Mouse (Mus musculus) limb, embryonic 15.5 days (tissue): ENCODE measurements around the gene Rbms3. TPM values are rescaled to one million over a fixed set of nuclear protein-coding genes. Genes with fewer than 3 reads are reported as not detected.

Source experiments
- ATAC-seq: fragments of 200-750 bp; cut with Nextera tagmentation; 2 replicates; pipeline ENCODE4 v1.8.0; 2017; ENCODE audit warnings: low read depth, moderate TSS enrichment; ENCODE audit not compliant: insufficient number of reproducible peaks, low FRiP score, low TSS enrichment
- H3K27ac ChIP-seq: fragments of 300-500 bp; sonication (generic); 2 replicates; pipeline ENCODE4 v1.5.1; 2015; ENCODE audit warnings: moderate library complexity, mild to moderate bottlenecking, inconsistent platforms
- H3K27me3 ChIP-seq: fragments of 300-500 bp; sonication (generic); 2 replicates; pipeline ENCODE4 v1.6.1; 2015; ENCODE audit warnings: inconsistent platforms
- H3K36me3 ChIP-seq: fragments of 300-500 bp; sonication (generic); 2 replicates; pipeline ENCODE4 v1.6.1; 2015; ENCODE audit warnings: inconsistent platforms
- H3K4me1 ChIP-seq: fragments of 300-500 bp; sonication (generic); 2 replicates; pipeline ENCODE4 v1.6.1; 2015; ENCODE audit warnings: inconsistent platforms
- H3K4me2 ChIP-seq: fragments of 300-500 bp; sonication (generic); 2 replicates; pipeline ENCODE4 v1.6.1; 2015; ENCODE audit warnings: mild to moderate bottlenecking, inconsistent platforms
- H3K4me3 ChIP-seq: fragments of 300-500 bp; sonication (generic); 2 replicates; pipeline ENCODE4 v1.5.1; 2015; ENCODE audit warnings: mild to moderate bottlenecking, inconsistent platforms
- H3K9ac ChIP-seq: fragments of 300-500 bp; sonication (generic); 2 replicates; pipeline ENCODE4 v1.6.1; 2015; ENCODE audit warnings: inconsistent platforms
- H3K9me3 ChIP-seq: fragments of 300-500 bp; sonication (generic); 2 replicates; pipeline ENCODE4 v1.6.1; 2016; ENCODE audit warnings: inconsistent platforms
- WGBS: fragments of 180-500 bp; shearing (Covaris S2); methylation state at CpG from one replicate; pipeline ENCODE4 v1.1.7; 2015; 5-methylcytosine and 5-hydroxymethylcytosine counted together
- polyA plus RNA-seq: library from polyadenylated mRNA; unstranded; fragments of >200 nt; fragmentation: Nextera tagmentation; extraction: Ambion mirVana; gene quantifications from 2 replicates; pipeline ENCODE4 v1.2.1, GENCODE M21; 2015

The Rbms3 gene
- polyA plus RNA-seq, 1 experiment from 2014 or later = 99.4 TPM

- Histone ChIP-seq H3K4me1 (peaks cover 4% of the 10 kb centered on the region; the same call in 1 of the 2 replicates), H3K36me3 (no peaks in the 10 kb centered on the region), H3K4me3 (no peak overlapping the region), H3K9me3 (no peaks in the 10 kb centered on the region), H3K27me3 (no peaks in the 10 kb centered on the region), H3K27ac (no peak overlapping the region), H3K9ac (no peak overlapping the region), H3K4me2 (no peak overlapping the region)
- WGBS = 82% methylated on average over 6 of the region's 6 CpGs
- ATAC-seq = no peak
Observed at GRCm38 (mm10) chr9:116857861-116858595, 771.7 kb downstream of the Rbms3 start.

GRCm38 (mm10) chr9:116857151-116857550 lies 772.6 kb downstream of the Rbms3 start:
- ATAC-seq = no peak
- no peak overlapping the region for H3K4me2 ChIP-seq
- no peaks in the 10 kb centered on the region for H3K9me3 ChIP-seq
- no peaks in the 10 kb centered on the region for H3K27me3 ChIP-seq
- 58% methylated on average over 3 of the region's 3 CpGs for WGBS
- no peaks in the 10 kb centered on the region for H3K36me3 ChIP-seq
- H3K4me3 ChIP-seq = no peak overlapping the region
- no peak overlapping the region for H3K27ac ChIP-seq
- H3K9ac ChIP-seq = no peak overlapping the region
- H3K4me1 ChIP-seq = 0 out of 2 replicates have a peak, but pooled peaks cover 3% of the 10 kb centered on the region

DNA sequence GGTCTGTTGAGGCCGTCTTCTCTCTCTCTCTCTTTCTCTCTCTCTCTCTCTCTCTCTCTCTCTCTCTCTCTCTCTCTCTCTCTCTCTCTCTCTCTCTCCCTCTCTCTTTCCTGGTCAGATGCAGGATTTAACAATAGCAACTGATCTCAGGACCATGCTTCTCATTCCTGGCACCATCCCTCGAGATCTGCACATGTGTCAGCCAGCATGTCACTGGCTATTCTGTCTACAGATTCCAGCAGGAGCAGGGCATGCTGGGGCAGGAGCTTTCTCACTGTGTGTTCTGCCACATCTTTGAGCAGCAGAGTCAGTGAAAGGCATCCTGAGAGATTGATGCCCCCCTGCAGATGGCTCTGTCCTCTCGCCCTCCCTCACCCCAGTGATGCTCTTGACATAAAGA lies 774.0 kb downstream of the Rbms3 start:
- Histone ChIP-seq H3K36me3 (no peaks in the 10 kb centered on the region), H3K4me3 (no peak overlapping the region), H3K4me2 (no peak overlapping the region), H3K27me3 (no peaks in the 10 kb centered on the region), H3K9ac (no peak overlapping the region), H3K9me3 (no peaks in the 10 kb centered on the region), H3K4me1 (0 out of 2 replicates have a peak, but pooled peaks cover 3% of the 10 kb centered on the region), H3K27ac (no peak overlapping the region; the same call in 1 of the 2 replicates)
- WGBS = 50% methylated on average over 3 of the region's 3 CpGs
- ATAC-seq = no peak

GRCm38 (mm10) chr9:116848905-116849304 lies 780.8 kb downstream of the Rbms3 start:
- 0 out of 2 replicates have a peak, but pooled peaks cover 7% of the 10 kb centered on the region for H3K4me1 ChIP-seq
- 94% methylated on average over 4 of the region's 4 CpGs for WGBS
- no peak overlapping the region for H3K27ac ChIP-seq
- H3K27me3 ChIP-seq = no peaks in the 10 kb centered on the region
- H3K4me3 ChIP-seq = no peak overlapping the region
- H3K4me2 ChIP-seq = no peak overlapping the region
- H3K36me3 ChIP-seq = no peaks in the 10 kb centered on the region
- no peaks in the 10 kb centered on the region for H3K9me3 ChIP-seq
- H3K9ac ChIP-seq = no peak overlapping the region
- no peak for ATAC-seq

GRCm38 (mm10) chr9:116848166-116848565 lies 781.5 kb downstream of the Rbms3 start:
- H3K4me1 ChIP-seq = 0 out of 2 replicates have a peak, but pooled peaks cover 7% of the 10 kb centered on the region
- no peak overlapping the region for H3K9ac ChIP-seq
- no peak overlapping the region for H3K4me2 ChIP-seq
- no peak overlapping the region for H3K4me3 ChIP-seq
- 56% methylated on average over 10 of the region's 10 CpGs for WGBS
- H3K36me3 ChIP-seq = no peaks in the 10 kb centered on the region
- no peak for ATAC-seq
- H3K9me3 ChIP-seq = no peaks in the 10 kb centered on the region
- H3K27ac ChIP-seq = no peak overlapping the region
- no peaks in the 10 kb centered on the region for H3K27me3 ChIP-seq

DNA sequence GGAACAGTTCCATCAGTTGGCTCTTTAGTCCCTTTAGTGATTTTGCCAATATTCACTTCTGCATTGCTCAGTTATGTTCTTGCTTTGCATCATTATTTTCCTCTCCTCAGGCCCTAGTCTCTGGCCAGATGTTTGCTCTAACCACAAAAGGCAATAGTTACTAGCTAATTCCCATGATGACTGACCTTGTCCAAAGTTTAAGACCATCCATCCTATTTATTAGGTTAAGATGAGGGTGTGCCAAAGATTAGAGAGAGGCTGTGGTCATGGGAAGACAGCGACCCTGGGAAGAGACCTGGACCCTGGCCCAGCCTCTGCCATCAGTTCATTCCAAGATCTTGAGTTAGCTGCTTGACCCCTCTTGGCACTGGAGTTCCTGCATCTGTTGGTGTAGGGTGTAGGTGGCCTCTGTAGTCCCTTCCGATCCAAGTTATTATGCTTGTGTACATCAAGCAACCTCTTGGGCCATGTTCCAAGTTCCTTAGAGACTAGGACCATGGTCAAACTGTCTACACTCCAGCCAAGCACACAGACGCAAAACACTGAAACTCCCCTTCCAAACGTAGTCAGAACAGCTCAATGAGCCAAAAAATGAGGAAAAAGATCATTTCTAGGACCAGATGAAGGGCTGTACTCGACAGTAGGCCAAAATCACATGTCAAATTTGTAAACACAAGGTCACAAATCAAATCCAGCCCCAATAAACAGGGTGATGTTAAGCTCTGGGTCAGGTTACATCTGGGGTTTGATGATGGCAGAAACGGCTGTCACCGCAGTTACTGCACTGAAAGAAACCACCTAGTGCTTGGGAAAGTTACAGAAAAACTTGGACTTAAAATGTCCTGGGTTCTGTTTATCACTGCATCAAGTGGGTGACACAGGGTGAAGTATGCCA lies 782.2 kb downstream of the Rbms3 start:
- no peak overlapping the region for H3K9ac ChIP-seq
- H3K4me3 ChIP-seq = no peak overlapping the region
- H3K36me3 ChIP-seq = no peaks in the 10 kb centered on the region
- H3K4me2 ChIP-seq = no peak overlapping the region
- H3K4me1 ChIP-seq = 0 out of 2 replicates have a peak, but pooled peaks cover 7% of the 10 kb centered on the region
- ATAC-seq = no peak; the same call in 1 of the 2 replicates
- no peaks in the 10 kb centered on the region for H3K9me3 ChIP-seq
- no peak overlapping the region for H3K27ac ChIP-seq
- no peaks in the 10 kb centered on the region for H3K27me3 ChIP-seq
- 40% methylated on average over 7 of the region's 7 CpGs for WGBS

DNA sequence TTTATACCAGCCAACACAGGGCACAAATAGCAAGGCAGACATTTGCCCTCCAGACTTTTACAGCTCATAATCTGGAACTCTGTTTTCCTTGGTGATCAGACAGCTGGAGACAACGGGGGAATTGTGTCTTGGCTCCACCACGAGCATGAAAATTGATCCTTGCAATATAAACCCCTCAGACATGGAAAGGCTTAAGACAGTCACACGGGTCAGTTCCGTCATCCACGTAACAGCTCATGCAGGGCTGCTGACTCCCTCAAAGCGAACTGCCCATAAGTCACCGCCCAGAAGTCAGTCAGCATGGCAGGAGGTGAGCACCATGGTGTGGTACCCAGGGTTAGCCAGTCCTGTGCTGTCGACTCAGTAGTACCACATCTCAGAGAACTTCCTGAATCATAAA lies 794.8 kb downstream of the Rbms3 start:
- H3K4me1 ChIP-seq = peaks cover 10% of the 10 kb centered on the region; the same call in 1 of the 2 replicates
- H3K27ac ChIP-seq = no peak overlapping the region
- H3K4me2 ChIP-seq = no peak overlapping the region
- no peak for ATAC-seq
- WGBS = 24% methylated on average over 8 of the region's 8 CpGs
- H3K9me3 ChIP-seq = no peaks in the 10 kb centered on the region
- H3K4me3 ChIP-seq = no peak overlapping the region
- no peak overlapping the region for H3K9ac ChIP-seq
- H3K36me3 ChIP-seq = no peaks in the 10 kb centered on the region
- no peaks in the 10 kb centered on the region for H3K27me3 ChIP-seq

GRCm38 (mm10) chr9:116833677-116834076 lies 796.0 kb downstream of the Rbms3 start:
- Histone ChIP-seq H3K4me3 (no peak overlapping the region), H3K9me3 (no peaks in the 10 kb centered on the region), H3K4me2 (no peak overlapping the region), H3K9ac (no peak overlapping the region), H3K36me3 (no peaks in the 10 kb centered on the region), H3K4me1 (peaks cover 10% of the 10 kb centered on the region; the same call in 1 of the 2 replicates), H3K27me3 (no peaks in the 10 kb centered on the region), H3K27ac (no peak overlapping the region)
- 54% methylated on average over 7 of the region's 7 CpGs for WGBS
- ATAC-seq = no peak

DNA sequence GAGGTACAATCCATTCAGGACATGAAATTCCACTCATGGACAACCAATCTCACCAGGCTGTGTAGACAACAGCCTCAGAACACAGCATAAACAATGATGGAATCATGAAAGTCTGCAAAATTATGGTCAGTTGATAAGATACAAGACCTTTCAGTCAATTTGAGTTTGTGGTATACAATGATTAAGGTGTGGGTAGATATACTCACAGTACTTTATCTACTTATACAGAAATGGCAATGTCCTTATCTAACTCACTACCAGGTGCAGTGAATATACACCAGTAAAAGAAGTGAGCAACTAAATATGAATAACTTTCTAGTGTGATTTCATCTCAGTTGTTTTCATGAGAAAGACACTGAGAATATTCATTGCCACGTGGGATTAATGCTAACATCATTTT lies 796.9 kb downstream of the Rbms3 start:
- WGBS = 73% methylated on average over 1 of the region's 1 CpGs
- H3K27me3 ChIP-seq = no peaks in the 10 kb centered on the region
- no peak overlapping the region for H3K4me3 ChIP-seq
- no peaks in the 10 kb centered on the region for H3K36me3 ChIP-seq
- no peak for ATAC-seq
- no peak overlapping the region for H3K4me2 ChIP-seq
- H3K9ac ChIP-seq = no peak overlapping the region
- no peaks in the 10 kb centered on the region for H3K9me3 ChIP-seq
- no peak overlapping the region for H3K27ac ChIP-seq
- H3K4me1 ChIP-seq = peaks cover 10% of the 10 kb centered on the region; the same call in 1 of the 2 replicates

DNA sequence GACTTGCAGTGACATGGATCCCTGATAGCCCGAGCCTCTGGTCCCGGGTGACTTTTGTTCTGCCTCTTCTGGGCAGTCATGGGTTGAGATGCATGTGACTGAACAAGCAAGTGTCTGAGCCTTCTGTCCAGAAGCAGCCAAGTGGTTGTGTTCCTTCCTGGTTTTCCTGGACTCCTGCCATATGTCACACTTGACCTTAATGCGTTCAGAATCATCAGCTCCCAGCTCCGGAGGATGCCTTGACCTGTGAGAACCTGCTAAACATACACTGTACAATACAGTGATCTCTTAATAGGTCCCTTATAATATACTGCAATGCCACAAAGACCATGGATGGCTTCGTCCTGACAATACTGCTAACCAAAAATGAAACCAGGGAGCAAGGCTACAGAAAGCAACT lies 798.3 kb downstream of the Rbms3 start:
- Histone ChIP-seq H3K9me3 (no peaks in the 10 kb centered on the region), H3K27me3 (no peaks in the 10 kb centered on the region), H3K4me3 (no peak overlapping the region), H3K36me3 (no peaks in the 10 kb centered on the region), H3K27ac (no peak overlapping the region), H3K4me1 (peaks cover 10% of the 10 kb centered on the region; the same call in 1 of the 2 replicates), H3K9ac (no peak overlapping the region), H3K4me2 (no peak overlapping the region)
- WGBS = 84% methylated on average over 5 of the region's 5 CpGs
- no peak for ATAC-seq

DNA sequence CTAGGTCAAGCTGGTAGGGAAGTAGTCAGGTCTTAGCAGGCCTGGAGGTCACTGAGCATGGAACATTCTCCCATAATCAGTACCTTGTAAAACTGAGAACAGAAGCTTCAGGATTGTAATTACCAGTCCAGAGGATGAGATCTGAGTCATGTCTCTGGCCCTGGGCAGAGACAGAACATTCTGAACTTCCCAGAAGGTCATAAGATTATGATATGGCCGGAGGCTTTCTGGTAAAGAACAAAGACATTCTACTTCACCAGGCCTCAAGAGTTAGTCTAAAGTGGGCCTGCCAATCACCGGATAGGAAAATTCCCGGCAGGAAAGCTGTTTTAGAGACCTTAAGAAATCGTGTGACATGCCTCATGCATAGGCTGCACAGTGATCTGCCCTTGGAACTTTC lies 799.8 kb downstream of the Rbms3 start:
- H3K27me3 ChIP-seq = no peaks in the 10 kb centered on the region
- H3K4me2 ChIP-seq = no peak overlapping the region
- H3K36me3 ChIP-seq = no peaks in the 10 kb centered on the region
- H3K9ac ChIP-seq = no peak overlapping the region
- H3K9me3 ChIP-seq = no peaks in the 10 kb centered on the region
- no peak overlapping the region for H3K27ac ChIP-seq
- no peak overlapping the region for H3K4me3 ChIP-seq
- WGBS = 76% methylated on average over 4 of the region's 4 CpGs
- no peak for ATAC-seq
- H3K4me1 ChIP-seq = peaks cover 3% of the 10 kb centered on the region; the same call in 1 of the 2 replicates

DNA sequence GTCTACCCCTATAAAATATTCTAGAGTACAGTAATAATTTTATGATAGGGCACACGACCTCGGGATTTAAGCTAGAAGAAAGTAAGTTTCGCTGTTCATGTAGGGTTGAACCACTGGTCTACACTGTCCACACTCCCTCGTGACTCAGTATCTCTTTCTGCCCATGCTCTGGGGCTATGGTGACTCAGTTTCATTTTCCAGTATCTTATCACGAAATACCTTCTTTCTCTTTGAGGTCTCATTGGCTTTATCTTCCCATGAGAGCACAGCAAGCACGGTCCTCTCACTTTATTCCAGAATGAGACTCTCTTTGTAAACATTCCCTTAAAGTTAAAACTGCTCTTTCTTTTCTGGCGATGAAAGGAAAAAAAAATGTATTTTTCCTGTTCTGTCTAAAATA lies 808.1 kb downstream of the Rbms3 start:
- Histone ChIP-seq H3K4me2 (no peak overlapping the region), H3K4me1 (no peaks in the 10 kb centered on the region), H3K4me3 (no peak overlapping the region), H3K36me3 (0 out of 2 replicates have a peak, but pooled peaks cover 6% of the 10 kb centered on the region), H3K9me3 (no peaks in the 10 kb centered on the region), H3K27me3 (no peaks in the 10 kb centered on the region), H3K27ac (no peak overlapping the region), H3K9ac (no peak overlapping the region)
- WGBS = 86% methylated on average over 7 of the region's 7 CpGs
- ATAC-seq = no peak
